Mouse (Mus musculus) spleen, postnatal 14 days (tissue): ENCODE results near the gene Ggact.

ENCODE experiments used
- DNase-seq, 2 experiments: peaks; one replicate each; pipeline ENCODE4 v3.0.0; 2021 to 2022; ENCODE audit warnings: low spot score in 2 of 2

The Ggact gene

GRCm38 (mm10) chr14:122913657-122914056 lies at the start of gene Ggact:
Ggact (minus strand) TSS chr14:122913757.
- no peak for DNase-seq

- no peak for DNase-seq
Observed at GRCm38 (mm10) chr14:122957941-122958340, 44.4 kb upstream of the Ggact start.

GRCm38 (mm10) chr14:122953331-122953730 lies 39.8 kb upstream of the Ggact start:
- DNase-seq, result peak in 1 of 2 experiments; percentile 8

- no peak for DNase-seq
Observed at GRCm38 (mm10) chr14:122952556-122952955, 39.0 kb upstream of the Ggact start.

GRCm38 (mm10) chr14:122951676-122952445 lies 38.3 kb upstream of the Ggact start:
- no peak for DNase-seq

GRCm38 (mm10) chr14:122950915-122951314 lies 37.4 kb upstream of the Ggact start:
- no peak for DNase-seq

GRCm38 (mm10) chr14:122943475-122943853 lies 29.9 kb upstream of the Ggact start:
- DNase-seq, result no peak

GRCm38 (mm10) chr14:122942757-122943474 lies 29.4 kb upstream of the Ggact start:
- no peak for DNase-seq

GRCm38 (mm10) chr14:122936460-122936859 lies 22.9 kb upstream of the Ggact start:
- no peak for DNase-seq

GRCm38 (mm10) chr14:122920011-122920410 lies 6.5 kb upstream of the Ggact start:
- DNase-seq, result no peak

- no peak for DNase-seq
Observed at GRCm38 (mm10) chr14:122917676-122918075, 4.1 kb upstream of the Ggact start.

GRCm38 (mm10) chr14:122912812-122913498 lies 602 bp downstream of the Ggact start:
- peak; percentile 40 to 63 for DNase-seq

GRCm38 (mm10) chr14:122912137-122912536 lies 1.4 kb downstream of the Ggact start:
- no peak for DNase-seq

- no peak for DNase-seq
Observed at GRCm38 (mm10) chr14:122911265-122911664, 2.3 kb downstream of the Ggact start.

- no peak for DNase-seq
Observed at GRCm38 (mm10) chr14:122909368-122910091, 4.0 kb downstream of the Ggact start.

GRCm38 (mm10) chr14:122908075-122908474 lies 5.5 kb downstream of the Ggact start:
- no peak for DNase-seq

GRCm38 (mm10) chr14:122905007-122905406 lies 8.6 kb downstream of the Ggact start:
- no peak for DNase-seq

- DNase-seq, result no peak
Observed at GRCm38 (mm10) chr14:122903923-122904351, 9.6 kb downstream of the Ggact start.

- no peak for DNase-seq
Observed at GRCm38 (mm10) chr14:122902884-122903283, 10.7 kb downstream of the Ggact start.

GRCm38 (mm10) chr14:122902136-122902535 lies 11.4 kb downstream of the Ggact start:
- no peak for DNase-seq

GRCm38 (mm10) chr14:122901715-122902114 lies 11.8 kb downstream of the Ggact start:
- no peak for DNase-seq

GRCm38 (mm10) chr14:122901177-122901576 lies 12.4 kb downstream of the Ggact start:
- no peak for DNase-seq
